ENCODE assay signal across 9 mouse cellular contexts in the genomic region with DNA sequence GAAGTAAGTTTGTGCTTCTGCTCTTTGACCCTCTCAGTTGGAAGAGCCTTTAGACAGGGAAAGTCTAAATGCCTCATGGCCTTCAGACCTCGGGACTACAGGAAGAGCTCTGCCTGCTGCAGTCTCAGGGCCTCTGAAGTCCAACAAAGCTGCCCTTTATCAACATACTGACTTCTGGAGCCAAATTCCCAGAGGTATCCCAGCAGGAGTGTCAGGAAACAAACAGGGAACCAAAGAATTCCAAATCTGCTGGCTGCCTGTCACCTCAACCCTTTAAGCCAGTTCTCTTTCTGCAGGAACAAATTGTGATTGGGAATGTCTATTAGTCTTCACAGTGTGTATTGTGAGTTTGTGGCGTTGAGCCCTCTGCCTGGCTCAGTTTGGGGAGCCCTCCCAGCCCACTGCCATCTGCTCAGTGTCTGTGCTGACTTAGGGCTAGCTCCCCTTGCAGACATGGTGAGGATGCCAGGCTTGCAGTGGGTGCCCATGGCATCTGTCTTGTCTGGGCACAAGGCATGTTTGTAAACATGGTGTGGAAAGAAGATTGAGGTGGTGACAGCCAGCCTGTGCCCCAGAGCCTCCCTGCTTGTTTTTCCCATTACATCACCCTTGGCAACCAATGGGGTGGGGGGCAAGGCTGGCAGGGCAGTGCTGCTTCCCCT.
DNase-seq lines count a peak whose midpoint lies in the region; ATAC-seq and TF ChIP-seq lines count a peak whose summit lies in the region.
"Had no signal": no experiment of that assay in that cellular context is flagged by ENCODE, and none has a peak within 500 bp of the region (broad histone marks: within the 10 kb centered on the region; RNA-seq: fewer than 3 reads in every experiment).

No protein-coding gene starts in this region.

- H3K4me3 ChIP-seq in kidney, embryonic 15.5 days (replicated peaks), result no peak overlapping the region
- no peak overlapping the region for H3K4me3 ChIP-seq in heart, postnatal 0 days (ENCODE audit: low read depth, low read length)
- no peak overlapping the region for H3K4me3 ChIP-seq in lung, embryonic 15.5 days
- H3K4me3 ChIP-seq: myocyte had no signal

- TF ChIP-seq CTCF in heart, postnatal 0 days (IDR thresholded peaks at IDR 0.05; ENCODE audit: low read depth), result no peak

- 0 out of 2 replicates have a peak overlapping the region, but pooled peaks have one; percentile 10 for H3K27ac ChIP-seq in kidney, embryonic 15.5 days
- peak overlapping the region; percentile 69 for H3K27ac ChIP-seq in heart, postnatal 0 days (ENCODE audit: low read depth)
- peak overlapping the region; percentile 31; the same call in 1 of the 2 replicates for H3K27ac ChIP-seq in lung, embryonic 15.5 days

- H3K4me2 ChIP-seq in kidney, embryonic 15.5 days, result no peak overlapping the region
- no peak overlapping the region for H3K4me2 ChIP-seq in heart, postnatal 0 days (ENCODE audit: low read depth, low read length)
- H3K4me2 ChIP-seq in lung, embryonic 15.5 days, result no peak overlapping the region

- no peaks in the 10 kb centered on the region for H3K27me3 ChIP-seq in kidney, embryonic 15.5 days
- H3K27me3 ChIP-seq in heart, postnatal 0 days (ENCODE audit: control insufficient read depth, insufficient read depth, low read length), result no peaks in the 10 kb centered on the region
- no peaks in the 10 kb centered on the region for H3K27me3 ChIP-seq in lung, embryonic 15.5 days

- H3K4me1 ChIP-seq in kidney, embryonic 15.5 days, result 0 out of 2 replicates have a peak, but pooled peaks cover 9% of the 10 kb centered on the region
- H3K4me1 ChIP-seq in heart, postnatal 0 days (ENCODE audit: control insufficient read depth, insufficient read depth), result peaks cover 16% of the 10 kb centered on the region
- H3K4me1 ChIP-seq in lung, embryonic 15.5 days, result peaks cover 13% of the 10 kb centered on the region

- no peak overlapping the region for H3K9ac ChIP-seq in kidney, embryonic 15.5 days
- H3K9ac ChIP-seq in heart, postnatal 0 days (replicated peaks; ENCODE audit: low read depth, low read length), result no peak overlapping the region
- H3K9ac ChIP-seq in lung, embryonic 15.5 days, result no peak overlapping the region

- DNase-seq in kidney, postnatal 14 days, result no peak
- DNase-seq in cerebellum, adult 9-10 months, result peak; percentile 29
- DNase-seq in heart, postnatal 0 days (ENCODE audit: low spot score), result peak; percentile 54
- no peak for DNase-seq in spleen, adult 12 weeks (ENCODE audit: low spot score)
- no peak for DNase-seq in left cerebral cortex, adult 11 months (ENCODE audit: low spot score)
- DNase-seq in left cerebral cortex, adult 18-20 months (ENCODE audit: low spot score in 2 of 2), result no peak

- no peak for TF ChIP-seq EP300 in heart, postnatal 0 days (IDR thresholded peaks at IDR 0.05; ENCODE audit: low read depth)

- H3K36me3 ChIP-seq in kidney, embryonic 15.5 days, result no peaks in the 10 kb centered on the region
- H3K36me3 ChIP-seq in heart, postnatal 0 days (replicated peaks; ENCODE audit: control insufficient read depth, insufficient read depth, low read length), result no peaks in the 10 kb centered on the region
- H3K36me3 ChIP-seq in lung, embryonic 15.5 days, result no peaks in the 10 kb centered on the region

- H3K9me3 ChIP-seq in kidney, embryonic 15.5 days (replicated peaks), result no peaks in the 10 kb centered on the region
- H3K9me3 ChIP-seq in heart, postnatal 0 days (replicated peaks; ENCODE audit: control insufficient read depth, low read length), result 0 out of 2 replicates have a peak, but pooled peaks cover 4% of the 10 kb centered on the region
- H3K9me3 ChIP-seq in lung, embryonic 15.5 days, result no peaks in the 10 kb centered on the region

- no peak for ATAC-seq in kidney, embryonic 15.5 days (replicated peaks; ENCODE audit: low FRiP score)
- peak; percentile 39; the same call in 1 of the 2 replicates for ATAC-seq in heart, postnatal 0 days (ENCODE audit: insufficient read depth, low read depth)
- no peak for ATAC-seq in lung, embryonic 15.5 days (ENCODE audit: borderline replicate concordance, extremely low read depth, low FRiP score, low TSS enrichment)

- 44% methylated on average over 2 of the region's 2 CpGs for WGBS in kidney, embryonic 15.5 days
- WGBS in heart, postnatal 0 days, result 14% methylated on average over 2 of the region's 2 CpGs
- 18% methylated on average over 2 of the region's 2 CpGs for WGBS in lung, embryonic 15.5 days

Comparison
In these comparisons a context has a peak if more than half of its experiments do, and no peak if none do; other contexts are left out.
1. H3K27ac ChIP-seq: peak in every context shown above with its lines; median percentile 69 in heart, postnatal 0 days; 31 in lung, embryonic 15.5 days; 10 in kidney, embryonic 15.5 days.
2. DNase-seq: peak in cerebellum, adult 9-10 months (single experiment) and heart, postnatal 0 days (single experiment); none in kidney, postnatal 14 days (single experiment), spleen, adult 12 weeks (single experiment), left cerebral cortex, adult 11 months (single experiment) and left cerebral cortex, adult 18-20 months (0 of 2).